Mouse (Mus musculus): Measurements from ENCODE around the gene Fbll1. TPM values are rescaled to one million over a fixed set of nuclear protein-coding genes. Genes with fewer than 3 reads are reported as not detected.

Fbll1 gene
- polyA plus RNA-seq, 1 experiment from 2014 or later, result 29.0 TPM

DNA sequence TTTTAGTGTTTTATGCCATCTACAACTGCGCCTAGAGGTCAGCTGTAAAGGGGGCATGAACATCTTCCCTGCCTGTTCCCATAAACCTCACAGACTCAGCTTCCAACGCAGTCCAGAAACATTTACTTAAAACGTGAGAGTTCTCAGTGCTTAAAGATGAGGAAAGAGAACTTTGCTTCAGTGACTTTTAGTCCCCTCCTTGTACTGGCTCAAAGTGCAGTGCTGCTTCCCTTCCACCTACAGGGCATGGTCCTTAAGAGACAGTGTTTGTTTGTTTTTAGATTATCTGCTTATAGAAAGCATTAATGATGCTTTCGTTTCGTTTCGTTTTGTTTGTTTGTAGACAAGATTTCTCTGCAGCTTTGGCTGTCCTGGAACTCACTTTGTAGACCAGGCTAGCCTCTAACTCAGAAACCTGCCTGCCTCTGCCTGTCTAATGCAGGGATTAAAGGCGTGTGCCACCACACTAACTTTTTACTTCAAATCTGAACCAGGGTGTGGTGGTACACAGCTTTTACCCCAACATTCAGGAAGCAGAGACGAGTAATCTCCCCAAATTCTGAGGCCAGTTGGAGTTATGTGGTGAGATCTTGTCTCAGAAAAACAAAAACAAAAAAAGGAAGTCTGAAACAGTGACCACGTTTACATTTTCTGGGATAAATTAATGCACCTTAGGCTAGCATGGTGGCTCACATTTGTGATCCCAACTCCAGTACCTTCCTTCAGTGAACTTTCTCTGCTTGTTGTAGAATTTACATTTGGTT lies 27.8 kb downstream of the Fbll1 start:
- H3K9ac ChIP-seq (replicated peaks; ENCODE audit: low read depth, low read length), result peak overlapping the region; percentile 96
- H3K27ac ChIP-seq (ENCODE audit: low read depth, low read length), result no peak overlapping the region
- H3K27me3 ChIP-seq (ENCODE audit: control insufficient read depth, insufficient read depth, low read length), result no peaks in the 10 kb centered on the region
- no peaks in the 10 kb centered on the region; the same call in 1 of the 2 replicates for H3K36me3 ChIP-seq (ENCODE audit: control insufficient read depth, insufficient read depth, low read length)
- peak overlapping the region; percentile 90 for H3K4me2 ChIP-seq (ENCODE audit: low read depth, low read length)
- H3K4me1 ChIP-seq (ENCODE audit: control insufficient read depth, insufficient read depth, low read length), result peaks cover 10% of the 10 kb centered on the region
- peak overlapping the region; percentile 93 for H3K4me3 ChIP-seq (ENCODE audit: low read depth, low read length)
- WGBS, result 63% methylated on average over 9 of the region's 9 CpGs
- no peak for ATAC-seq (ENCODE audit: low read depth)
- no peaks in the 10 kb centered on the region for H3K9me3 ChIP-seq (ENCODE audit: control insufficient read depth, low read length)

- peak; percentile 83 for ATAC-seq (ENCODE audit: low read depth)
- H3K4me2 ChIP-seq (ENCODE audit: low read depth, low read length), result peak overlapping the region; percentile 90
These were observed 28.8 kb downstream of the Fbll1 start for GRCm38 (mm10) chr11:35769746-35770437.

DNA sequence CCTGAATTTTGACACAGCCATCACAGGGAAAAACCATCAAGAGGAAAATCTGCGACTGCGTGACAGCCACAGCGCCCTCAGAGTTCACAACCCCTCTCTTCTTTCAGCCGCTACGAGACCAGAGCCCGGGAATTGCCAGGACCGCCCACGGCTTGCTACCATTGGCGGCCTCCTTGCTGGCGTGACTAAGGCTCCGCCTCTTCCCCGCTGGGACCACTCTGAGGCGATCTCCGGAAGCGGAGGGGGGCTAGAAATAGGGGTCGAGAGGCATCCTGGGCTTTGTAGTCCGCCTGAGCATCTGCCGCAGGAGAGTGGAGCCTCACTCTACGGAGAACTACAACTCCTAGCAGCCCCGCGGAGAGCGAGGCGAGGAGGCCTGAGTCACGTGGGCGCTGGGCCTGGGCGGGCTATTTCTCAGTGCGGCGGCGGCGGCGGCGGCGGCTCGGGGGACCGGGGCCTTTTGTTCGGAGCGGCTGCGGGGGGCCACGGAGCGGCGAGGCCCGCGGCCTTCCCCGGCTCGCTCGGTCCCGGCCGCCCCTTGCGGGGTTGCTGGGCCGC lies 29.4 kb downstream of the Fbll1 start, which contains the start of gene Pank3:
Gene Pank3, plus strand, starts transcription at position 297 of the 558 bp plus-strand sequence.
- H3K4me1 ChIP-seq (ENCODE audit: control insufficient read depth, insufficient read depth, low read length), result peaks cover 10% of the 10 kb centered on the region
- peak within 1 kb of the TSS; percentile 90 for H3K4me2 ChIP-seq (ENCODE audit: low read depth, low read length)
- no peaks in the 10 kb centered on the region for H3K9me3 ChIP-seq (ENCODE audit: control insufficient read depth, low read length)
- peak; percentile 100 for ATAC-seq (ENCODE audit: low read depth)
- H3K36me3 ChIP-seq (ENCODE audit: control insufficient read depth, insufficient read depth, low read length), result no peaks in the 10 kb centered on the region
- peak within 1 kb of the TSS; percentile 94 for H3K27ac ChIP-seq (ENCODE audit: low read depth, low read length)
- H3K9ac ChIP-seq (replicated peaks; ENCODE audit: low read depth, low read length), result peak within 1 kb of the TSS; percentile 96
- H3K4me3 ChIP-seq (ENCODE audit: low read depth, low read length), result peak within 1 kb of the TSS; percentile 93
- under 1% methylated on average over 49 of the region's 50 CpGs for WGBS
- H3K27me3 ChIP-seq (ENCODE audit: control insufficient read depth, insufficient read depth, low read length), result no peaks in the 10 kb centered on the region

More at GRCm38 (mm10) chr11:35769746-35770437, 28.8 kb downstream of the Fbll1 start:
- H3K27ac ChIP-seq (ENCODE audit: low read depth, low read length), result peak overlapping the region; percentile 94
- under 1% methylated on average over 29 of the region's 41 CpGs for WGBS
- peak overlapping the region; percentile 93 for H3K4me3 ChIP-seq (ENCODE audit: low read depth, low read length)
- peaks cover 10% of the 10 kb centered on the region for H3K4me1 ChIP-seq (ENCODE audit: control insufficient read depth, insufficient read depth, low read length)
- H3K27me3 ChIP-seq (ENCODE audit: control insufficient read depth, insufficient read depth, low read length), result no peaks in the 10 kb centered on the region
- peak overlapping the region; percentile 96 for H3K9ac ChIP-seq (replicated peaks; ENCODE audit: low read depth, low read length)
- H3K9me3 ChIP-seq (ENCODE audit: control insufficient read depth, low read length), result no peaks in the 10 kb centered on the region
- H3K36me3 ChIP-seq (ENCODE audit: control insufficient read depth, insufficient read depth, low read length), result no peaks in the 10 kb centered on the region

DNA sequence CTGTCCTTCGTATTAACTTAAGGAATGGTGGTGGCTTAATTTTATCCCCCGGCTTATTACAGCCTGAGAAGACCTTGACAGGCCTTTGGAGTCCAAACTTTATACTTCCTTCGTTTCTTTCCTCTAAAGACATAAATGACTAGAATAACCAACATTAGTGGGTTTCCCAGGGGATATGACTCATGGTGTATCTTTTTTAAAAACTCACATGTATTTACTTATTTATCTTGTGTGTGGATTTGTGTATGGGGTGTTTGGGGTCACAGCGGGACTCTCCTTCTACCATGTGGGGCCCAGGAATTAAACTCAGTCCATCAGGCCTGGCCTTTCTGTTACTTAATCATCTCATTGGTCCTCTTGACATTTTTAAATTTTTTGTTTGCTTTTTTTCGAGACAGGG lies 31.8 kb downstream of the Fbll1 start:
- H3K27me3 ChIP-seq (ENCODE audit: control insufficient read depth, insufficient read depth, low read length), result no peaks in the 10 kb centered on the region
- H3K9me3 ChIP-seq (ENCODE audit: control insufficient read depth, low read length), result no peaks in the 10 kb centered on the region
- WGBS, result 93% methylated on average over 5 of the region's 5 CpGs
- ATAC-seq (ENCODE audit: low read depth), result no peak
- no peaks in the 10 kb centered on the region for H3K36me3 ChIP-seq (ENCODE audit: control insufficient read depth, insufficient read depth, low read length)
- peaks cover 10% of the 10 kb centered on the region for H3K4me1 ChIP-seq (ENCODE audit: control insufficient read depth, insufficient read depth, low read length)
- no peak overlapping the region for H3K4me3 ChIP-seq (ENCODE audit: low read depth, low read length)
- H3K27ac ChIP-seq (ENCODE audit: low read depth, low read length), result no peak overlapping the region
- no peak overlapping the region for H3K9ac ChIP-seq (replicated peaks; ENCODE audit: low read depth, low read length)
- H3K4me2 ChIP-seq (ENCODE audit: low read depth, low read length), result no peak overlapping the region

DNA sequence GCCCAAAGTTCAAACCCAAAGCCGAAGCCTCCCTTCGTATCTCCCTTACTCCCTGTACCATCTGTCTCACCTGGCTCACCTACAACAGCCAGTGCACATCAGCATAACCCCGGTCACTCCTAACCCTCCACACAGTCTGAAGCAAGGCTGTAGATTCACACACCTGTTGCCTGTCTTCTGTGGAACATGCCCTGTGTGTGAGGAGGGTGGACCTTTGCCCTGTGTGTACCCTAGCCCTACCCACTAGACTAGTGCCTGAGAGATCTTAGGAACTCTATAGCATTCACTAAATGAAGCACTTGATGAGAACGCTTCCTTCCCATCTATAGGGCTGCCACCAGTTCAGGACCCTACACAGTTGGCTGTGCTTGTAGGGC lies 38.1 kb downstream of the Fbll1 start:
- Histone ChIP-seq H3K4me3 (ENCODE audit: low read depth, low read length) (no peak overlapping the region), H3K4me1 (ENCODE audit: control insufficient read depth, insufficient read depth, low read length) (no peaks in the 10 kb centered on the region), H3K27me3 (ENCODE audit: control insufficient read depth, insufficient read depth, low read length) (no peaks in the 10 kb centered on the region), H3K36me3 (ENCODE audit: control insufficient read depth, insufficient read depth, low read length) (no peaks in the 10 kb centered on the region), H3K27ac (ENCODE audit: low read depth, low read length) (no peak overlapping the region), H3K9me3 (ENCODE audit: control insufficient read depth, low read length) (no peaks in the 10 kb centered on the region), H3K9ac (replicated peaks; ENCODE audit: low read depth, low read length) (no peak overlapping the region), H3K4me2 (ENCODE audit: low read depth, low read length) (no peak overlapping the region)
- ATAC-seq (ENCODE audit: low read depth), result no peak
- 96% methylated on average over 4 of the region's 4 CpGs for WGBS

DNA sequence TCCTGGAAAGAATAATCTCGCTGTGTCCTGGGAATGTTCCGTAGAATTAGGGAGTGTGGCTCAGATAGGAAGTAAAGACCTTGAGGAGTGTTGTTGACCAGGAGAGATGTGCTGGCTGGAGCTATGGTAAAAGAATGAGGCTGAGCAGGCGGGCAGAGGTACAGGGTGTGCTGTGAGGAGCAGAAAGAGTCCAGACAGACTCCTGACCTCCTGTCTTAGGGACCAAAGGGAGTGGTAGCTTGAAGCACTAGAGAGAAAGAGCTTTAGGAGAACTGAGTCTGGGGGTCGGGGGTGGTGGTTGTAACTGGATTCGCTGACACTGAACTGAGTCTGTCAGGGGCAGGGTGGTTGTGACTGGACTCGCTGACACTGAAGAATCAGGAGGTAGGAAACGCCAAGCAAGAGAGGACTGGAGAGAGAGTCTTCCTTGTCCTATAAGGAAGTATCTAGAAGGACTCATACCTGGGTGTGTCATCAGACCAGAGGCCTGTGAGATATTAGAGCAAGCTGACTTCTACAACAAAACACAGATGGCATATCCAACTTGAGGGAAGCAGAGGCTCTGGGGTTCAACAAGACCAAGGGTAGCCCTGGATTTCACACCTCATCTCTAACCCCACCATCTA lies 38.6 kb downstream of the Fbll1 start:
- no peak overlapping the region for H3K4me3 ChIP-seq (ENCODE audit: low read depth, low read length)
- no peaks in the 10 kb centered on the region for H3K4me1 ChIP-seq (ENCODE audit: control insufficient read depth, insufficient read depth, low read length)
- no peaks in the 10 kb centered on the region for H3K27me3 ChIP-seq (ENCODE audit: control insufficient read depth, insufficient read depth, low read length)
- H3K4me2 ChIP-seq (ENCODE audit: low read depth, low read length), result no peak overlapping the region
- no peak for ATAC-seq (ENCODE audit: low read depth)
- no peak overlapping the region for H3K27ac ChIP-seq (ENCODE audit: low read depth, low read length)
- H3K9ac ChIP-seq (replicated peaks; ENCODE audit: low read depth, low read length), result no peak overlapping the region
- 93% methylated on average over 7 of the region's 7 CpGs for WGBS
- H3K9me3 ChIP-seq (ENCODE audit: control insufficient read depth, low read length), result no peaks in the 10 kb centered on the region
- H3K36me3 ChIP-seq (ENCODE audit: control insufficient read depth, insufficient read depth, low read length), result no peaks in the 10 kb centered on the region

- H3K4me1 ChIP-seq (ENCODE audit: control insufficient read depth, insufficient read depth, low read length), result no peaks in the 10 kb centered on the region
- H3K9me3 ChIP-seq (ENCODE audit: control insufficient read depth, low read length), result no peaks in the 10 kb centered on the region
- no peak overlapping the region for H3K4me3 ChIP-seq (ENCODE audit: low read depth, low read length)
- WGBS, result 79% methylated on average over 11 of the region's 11 CpGs
- no peaks in the 10 kb centered on the region for H3K36me3 ChIP-seq (ENCODE audit: control insufficient read depth, insufficient read depth, low read length)
- no peak overlapping the region for H3K27ac ChIP-seq (ENCODE audit: low read depth, low read length)
- no peak overlapping the region for H3K9ac ChIP-seq (replicated peaks; ENCODE audit: low read depth, low read length)
- ATAC-seq (ENCODE audit: low read depth), result no peak
- no peaks in the 10 kb centered on the region for H3K27me3 ChIP-seq (ENCODE audit: control insufficient read depth, insufficient read depth, low read length)
- no peak overlapping the region for H3K4me2 ChIP-seq (ENCODE audit: low read depth, low read length)
These were observed 42.0 kb downstream of the Fbll1 start for GRCm38 (mm10) chr11:35756411-35757303.

DNA sequence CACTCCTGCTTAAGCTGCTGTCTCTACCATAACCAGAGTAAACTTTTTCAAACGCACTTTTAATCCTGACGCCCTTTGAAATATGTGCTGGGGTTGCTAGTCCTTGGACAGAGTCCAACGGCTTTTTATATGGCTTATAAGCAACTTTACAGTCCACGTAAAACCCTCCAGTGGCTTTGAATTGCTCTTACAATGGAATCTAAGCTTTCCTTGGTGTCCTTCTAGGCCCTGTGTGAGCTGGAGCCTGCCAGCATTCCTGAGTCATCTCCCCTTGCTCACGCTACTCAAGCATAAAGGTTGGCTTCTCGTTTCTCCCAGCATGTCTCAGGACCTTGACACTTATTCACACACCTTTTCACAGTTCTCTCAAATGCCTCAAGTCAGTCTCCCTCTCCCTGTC lies 43.1 kb downstream of the Fbll1 start:
- Histone ChIP-seq H3K27me3 (ENCODE audit: control insufficient read depth, insufficient read depth, low read length) (no peaks in the 10 kb centered on the region), H3K36me3 (ENCODE audit: control insufficient read depth, insufficient read depth, low read length) (no peaks in the 10 kb centered on the region), H3K4me3 (ENCODE audit: low read depth, low read length) (no peak overlapping the region), H3K9me3 (ENCODE audit: control insufficient read depth, low read length) (no peaks in the 10 kb centered on the region), H3K9ac (replicated peaks; ENCODE audit: low read depth, low read length) (no peak overlapping the region), H3K4me2 (ENCODE audit: low read depth, low read length) (no peak overlapping the region), H3K27ac (ENCODE audit: low read depth, low read length) (no peak overlapping the region), H3K4me1 (ENCODE audit: control insufficient read depth, insufficient read depth, low read length) (no peaks in the 10 kb centered on the region)
- 41% methylated on average over 6 of the region's 6 CpGs for WGBS
- ATAC-seq (ENCODE audit: low read depth), result no peak

All from neural tube, embryonic 14.5 days (tissue).